Mouse (Mus musculus) megakaryocyte, embryonic 14.5 days (primary cell): ENCODE results near the gene Cacna1s.

ENCODE experiments used
- FLI1 ChIP-seq: IDR thresholded peaks from 2 replicates; pipeline ENCODE4 v1.6.1; 2012; ENCODE audit warnings: low read length, inconsistent platforms, mixed read lengths
- GATA1 ChIP-seq: IDR thresholded peaks from 3 replicates; pipeline ENCODE4 v1.6.1; 2012; ENCODE audit warnings: mixed read lengths, low read length, inconsistent platforms, borderline replicate concordance

- TF ChIP-seq GATA1 (no peak), FLI1 (no peak)
Observed at GRCm38 (mm10) chr1:136103696-136104095, 51.1 kb downstream of the Cacna1s start.
